In the genomic region with DNA sequence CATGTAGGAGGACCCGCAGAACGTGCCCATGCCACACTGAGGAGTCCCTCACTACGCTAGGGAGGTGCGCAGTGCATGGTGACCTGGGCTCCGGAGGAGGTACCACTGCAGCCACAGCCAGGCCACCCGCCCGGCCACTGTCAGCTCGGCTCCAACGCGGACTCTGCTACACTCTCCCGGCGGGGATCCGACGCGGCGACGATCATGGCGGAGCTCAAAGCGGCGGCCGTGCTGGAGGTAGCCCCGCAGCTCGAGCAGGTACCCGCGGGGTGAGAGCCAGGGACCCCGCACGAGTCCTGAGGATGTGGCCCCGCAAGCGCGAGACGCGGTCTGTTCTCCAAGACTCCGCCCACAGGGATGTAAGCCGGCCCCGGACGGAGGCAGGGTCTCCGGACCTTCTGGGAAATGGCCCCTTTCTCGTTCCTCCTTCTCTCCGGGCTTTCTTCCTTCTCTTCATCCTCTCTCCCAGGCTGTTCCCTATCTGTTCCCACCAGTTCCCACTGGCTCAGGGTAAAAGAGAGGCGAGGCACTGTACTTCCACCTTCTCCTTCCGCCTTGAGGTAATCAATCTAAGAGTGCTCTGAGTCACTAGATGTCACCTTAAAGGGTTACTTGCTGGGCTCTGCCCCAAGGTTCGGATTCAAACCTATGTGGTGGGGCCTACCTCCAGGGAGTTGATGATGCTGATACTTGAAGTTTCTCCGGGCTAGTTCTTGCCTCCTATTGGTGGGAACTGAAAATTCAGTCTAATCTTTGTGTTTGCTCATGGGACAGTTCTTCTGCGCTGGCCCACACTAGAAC, we compare ENCODE assay signal across 8 mouse cellular contexts. TPM values are rescaled to one million over a fixed set of nuclear protein-coding genes. Genes with fewer than 3 reads are reported as not detected.
DNase-seq lines count a peak whose midpoint lies in the region; ATAC-seq and TF ChIP-seq lines count a peak whose summit lies in the region.

No protein-coding gene starts in this region.

- DNase-seq in heart, embryonic 10.5 days (ENCODE audit: low spot score): peak; percentile 75
- DNase-seq in heart, adult 8-10 months (ENCODE audit: low spot score): no peak
- DNase-seq in CD8-positive naive resting alpha-beta T cell, adult 2 months (ENCODE audit: low read depth in 2 of 2, low spot score in 2 of 2): peak; percentile 28 to 29
- peak; percentile 7 to 20 for DNase-seq in cerebellum, postnatal 4 days (ENCODE audit: low spot score in 2 of 2)
- DNase-seq in heart, postnatal 14 days: peak; percentile 14 to 17
- no peak for DNase-seq in liver, postnatal 0 days
- no peak for DNase-seq in urinary bladder, postnatal 36 days (ENCODE audit: low spot score in 2 of 2)

- intact Hi-C loops in heart, postnatal 14 days (cut with DNase I): no loop called here

- peak overlapping the region; percentile 85 for H3K4me2 ChIP-seq in liver, postnatal 0 days (ENCODE audit: low read depth, low read length)
- H3K4me2 ChIP-seq in stomach, embryonic 15.5 days: peak overlapping the region; percentile 90

- H3K9ac ChIP-seq in liver, postnatal 0 days (replicated peaks): 0 out of 2 replicates have a peak overlapping the region, but pooled peaks have one; percentile 7
- peak overlapping the region; percentile 50 for H3K9ac ChIP-seq in stomach, embryonic 15.5 days

- peaks cover 25% of the 10 kb centered on the region for H3K27me3 ChIP-seq in heart, embryonic 10.5 days (ENCODE audit: insufficient read depth, poor library complexity, severe bottlenecking)
- H3K27me3 ChIP-seq in liver, postnatal 0 days (ENCODE audit: insufficient read depth, low read length): peaks cover 21% of the 10 kb centered on the region
- H3K27me3 ChIP-seq in stomach, embryonic 15.5 days (replicated peaks): no peaks in the 10 kb centered on the region

- H3K36me3 ChIP-seq in heart, embryonic 10.5 days: no peaks in the 10 kb centered on the region
- H3K36me3 ChIP-seq in liver, postnatal 0 days (replicated peaks; ENCODE audit: insufficient read depth, low read length): no peaks in the 10 kb centered on the region
- no peaks in the 10 kb centered on the region for H3K36me3 ChIP-seq in stomach, embryonic 15.5 days

- TF ChIP-seq CTCF in liver, postnatal 0 days (IDR thresholded peaks at IDR 0.05; ENCODE audit: low read depth): no peak

- no peaks in the 10 kb centered on the region for H3K9me3 ChIP-seq in heart, embryonic 10.5 days
- H3K9me3 ChIP-seq in liver, postnatal 0 days (ENCODE audit: low read length): no peaks in the 10 kb centered on the region
- no peaks in the 10 kb centered on the region for H3K9me3 ChIP-seq in stomach, embryonic 15.5 days

- peak overlapping the region; percentile 83 for H3K4me3 ChIP-seq in heart, embryonic 10.5 days
- H3K4me3 ChIP-seq in liver, postnatal 0 days (ENCODE audit: low read depth, low read length): peak overlapping the region; percentile 56
- H3K4me3 ChIP-seq in stomach, embryonic 15.5 days (replicated peaks): peak overlapping the region; percentile 66

- TF ChIP-seq EP300 in liver, postnatal 0 days (IDR thresholded peaks at IDR 0.05; ENCODE audit: low read depth): no peak

- ATAC-seq in liver, postnatal 0 days: no peak
- peak; percentile 67 for ATAC-seq in stomach, embryonic 15.5 days (ENCODE audit: insufficient read depth, low FRiP score, low read depth)

- WGBS in heart, embryonic 10.5 days: 2% methylated on average over 44 of the region's 44 CpGs
- 3% methylated on average over 43 of the region's 44 CpGs for WGBS in liver, postnatal 0 days (ENCODE audit: insufficient replicate concordance)
- 2% methylated on average over 44 of the region's 44 CpGs for WGBS in stomach, embryonic 15.5 days

- H3K4me1 ChIP-seq in heart, embryonic 10.5 days: peaks cover 13% of the 10 kb centered on the region
- H3K4me1 ChIP-seq in liver, postnatal 0 days (ENCODE audit: insufficient read depth): peaks cover 5% of the 10 kb centered on the region; the same call in 1 of the 2 replicates
- peaks cover under 1% of the 10 kb centered on the region; the same call in 1 of the 2 replicates for H3K4me1 ChIP-seq in stomach, embryonic 15.5 days

- H3K27ac ChIP-seq in heart, embryonic 10.5 days: peak overlapping the region; percentile 85
- no peak overlapping the region for H3K27ac ChIP-seq in liver, postnatal 0 days (ENCODE audit: low read depth)
- H3K27ac ChIP-seq in stomach, embryonic 15.5 days: peak overlapping the region; percentile 49; the same call in 1 of the 2 replicates

RNA-seq across cellular contexts. Expression of a gene that starts 23.7 kb away (rescaled TPM):
- polyA plus RNA-seq in heart, embryonic 10.5 days (2016; fragmentation: Nextera tagmentation; extraction: Ambion mirVana): 6.9 and 27.2 TPM in 2 replicates
- total RNA-seq in heart, adult 8-10 months (2022): 1 to 10 TPM; 2.5 to 3.5 (median 3.1) TPM
- total RNA-seq in heart, postnatal 14 days (2021): 10 to 100 TPM in 1 of 2 experiments, 1 to 10 TPM in 1; 9.1 to 13.2 TPM
- 1.0 and 1.6 TPM in 2 replicates for polyA plus RNA-seq in liver, postnatal 0 days (2015; fragmentation: Nextera tagmentation; extraction: Ambion mirVana)
- polyA plus RNA-seq in stomach, embryonic 15.5 days (2015; fragmentation: Nextera tagmentation; extraction: Ambion mirVana): 127 and 148 TPM in 2 replicates

RNA-seq across cellular contexts. Expression of a gene that starts 51.7 kb away (rescaled TPM):
- 1.8 and 1.9 TPM in 2 replicates for polyA plus RNA-seq in heart, embryonic 10.5 days (2016; fragmentation: Nextera tagmentation; extraction: Ambion mirVana)
- total RNA-seq in heart, adult 8-10 months (2022): 1 to 10 TPM; 2.3 to 2.5 (median 2.3) TPM
- total RNA-seq in heart, postnatal 14 days (2021): 1 to 10 TPM; 2.0 to 2.2 TPM
- polyA plus RNA-seq in liver, postnatal 0 days (2015; fragmentation: Nextera tagmentation; extraction: Ambion mirVana): 2.1 and 2.5 TPM in 2 replicates
- polyA plus RNA-seq in stomach, embryonic 15.5 days (2015; fragmentation: Nextera tagmentation; extraction: Ambion mirVana): 4.4 and 4.7 TPM in 2 replicates

Comparison
In these comparisons a context has a peak if more than half of its experiments do, and no peak if none do; other contexts are left out.
1. DNase-seq: peak in heart, embryonic 10.5 days (single experiment), CD8-positive naive resting alpha-beta T cell, adult 2 months (2 of 2), cerebellum, postnatal 4 days (2 of 2) and heart, postnatal 14 days (2 of 2); none in heart, adult 8-10 months (single experiment), liver, postnatal 0 days (single experiment) and urinary bladder, postnatal 36 days (0 of 2).
2. Peak in every context shown above with its lines, with median percentiles within 50 percentile points of each other: H3K4me3 ChIP-seq.